Mouse (Mus musculus) MEL (cell line): ENCODE data around the gene Rhob.

Experiments used
- JUND ChIP-seq: IDR thresholded peaks from 2 replicates; pipeline ENCODE4 v1.6.1; 2011; ENCODE audit warnings: low read depth, mild to moderate bottlenecking, improper control_type of control experiment, low read length
- MAX ChIP-seq: IDR thresholded peaks from 2 replicates; pipeline ENCODE4 v1.6.1; 2011; ENCODE audit warnings: low read length, improper control_type of control experiment
- MEF2A ChIP-seq: IDR thresholded peaks from 2 replicates; pipeline ENCODE4 v1.6.1; 2014; ENCODE audit warnings: low read depth, mild to moderate bottlenecking, inconsistent platforms, low read length, improper control_type of control experiment; ENCODE audit not compliant: poor library complexity, insufficient replicate concordance, severe bottlenecking; ENCODE audit errors: extremely low read depth
- NRF1 ChIP-seq: IDR thresholded peaks from 2 replicates; pipeline ENCODE4 v1.6.1; 2014; ENCODE audit warnings: low read depth, mild to moderate bottlenecking, inconsistent platforms, low read length, improper control_type of control experiment, moderate library complexity; ENCODE audit not compliant: poor library complexity, insufficient read depth, severe bottlenecking
- POLR2A ChIP-seq, 2 experiments: IDR thresholded peaks; 2 replicates each; pipeline ENCODE4 v1.6.1; 2011 to 2012; ENCODE audit warnings: low read length in 2 of 2, mild to moderate bottlenecking in 2 of 2, control low read depth in 1 of 2, improper control_type of control experiment in 1 of 2, low read depth in 1 of 2, moderate library complexity in 1 of 2; ENCODE audit not compliant: control insufficient read depth in 1 of 2, insufficient read depth in 1 of 2, poor library complexity in 1 of 2
- UBTF ChIP-seq: IDR thresholded peaks from 2 replicates; pipeline ENCODE4 v1.6.1; 2012; ENCODE audit warnings: low read depth, mild to moderate bottlenecking, inconsistent platforms, low read length, improper control_type of control experiment, moderate library complexity, borderline replicate concordance; ENCODE audit not compliant: insufficient read depth

GRCm38 (mm10) chr12:8451571-8452485 lies 48.0 kb downstream of the Rhob start:
- no peak for TF ChIP-seq MEF2A
- no peak for TF ChIP-seq NRF1
- TF ChIP-seq MAX = no peak
- TF ChIP-seq POLR2A (IDR thresholded peaks at IDR 0.05; ENCODE audit: control insufficient read depth in 1 of 2, insufficient read depth in 1 of 2, low read depth in 1 of 2, low read length in 2 of 2, poor library complexity in 1 of 2) = no peak
- no peak for TF ChIP-seq UBTF
- no peak for TF ChIP-seq JUND
